Mouse (Mus musculus) midbrain, embryonic 16.5 days (tissue): ENCODE results near the gene S100a11. TPM values are rescaled to one million over a fixed set of nuclear protein-coding genes. Genes with fewer than 3 reads are reported as not detected.

Experiments used
- ATAC-seq: fragments of 200-750 bp; cut with Nextera tagmentation; 2 replicates; pipeline ENCODE4 v1.8.0; 2017; ENCODE audit warnings: moderate TSS enrichment
- H3K27ac ChIP-seq: fragments of 300-500 bp; sonication (generic); 2 replicates; pipeline ENCODE4 v1.5.1; 2014; ENCODE audit warnings: mild to moderate bottlenecking, low read length, mixed read lengths
- H3K27me3 ChIP-seq: fragments of 300-500 bp; sonication (generic); 2 replicates; pipeline ENCODE4 v1.6.1; 2014; ENCODE audit warnings: low read depth, low read length, mixed read lengths; ENCODE audit not compliant: control insufficient read depth, insufficient read depth
- H3K36me3 ChIP-seq: fragments of 300-500 bp; sonication (generic); 2 replicates; pipeline ENCODE4 v1.6.1; 2014; ENCODE audit warnings: mild to moderate bottlenecking, low read length, moderate library complexity, mixed read lengths; ENCODE audit not compliant: control insufficient read depth, insufficient read depth
- H3K4me1 ChIP-seq: fragments of 300-500 bp; sonication (generic); 2 replicates; pipeline ENCODE4 v1.6.1; 2014; ENCODE audit warnings: mild to moderate bottlenecking, low read length, mixed read lengths; ENCODE audit not compliant: control insufficient read depth, insufficient read depth
- H3K4me2 ChIP-seq: fragments of 300-500 bp; sonication (generic); 2 replicates; pipeline ENCODE4 v1.6.1; 2014; ENCODE audit warnings: mild to moderate bottlenecking, low read length, mixed read lengths
- H3K4me3 ChIP-seq: fragments of 300-500 bp; sonication (generic); 2 replicates; pipeline ENCODE4 v1.5.1; 2014; ENCODE audit warnings: low read depth, mild to moderate bottlenecking, low read length, moderate library complexity, mixed read lengths
- H3K9ac ChIP-seq: fragments of 300-500 bp; sonication (generic); 2 replicates; pipeline ENCODE4 v1.6.1; 2014; ENCODE audit warnings: low read depth, low read length, mixed read lengths
- H3K9me3 ChIP-seq: fragments of 300-500 bp; sonication (generic); replicated peaks from 2 replicates; pipeline ENCODE4 v1.6.1; 2014; ENCODE audit warnings: mild to moderate bottlenecking, low read length, mixed read lengths; ENCODE audit not compliant: control insufficient read depth, poor library complexity, severe bottlenecking
- WGBS: fragments of 180-500 bp; shearing (Covaris S2); extraction: QIAGEN DNeasy Blood & Tissue Kit; methylation state at CpG from one replicate; pipeline ENCODE4 v1.1.7; 2014; 5-methylcytosine and 5-hydroxymethylcytosine counted together
- polyA plus RNA-seq: library from polyadenylated mRNA; unstranded; fragments of >200 nt; fragmentation: Nextera tagmentation; extraction: Ambion mirVana; gene quantifications from 2 replicates; pipeline ENCODE4 v1.2.1, GENCODE M21; 2015

S100a11 gene
- polyA plus RNA-seq, 1 experiment from 2014 or later: 141 TPM

GRCm38 (mm10) chr3:93553765-93554378, 33.6 kb downstream of the S100a11 start:
- no peak overlapping the region for H3K27ac ChIP-seq
- H3K4me3 ChIP-seq: no peak overlapping the region
- H3K4me2 ChIP-seq: peak overlapping the region; percentile 99; the same call in 1 of the 2 replicates
- H3K36me3 ChIP-seq: no peaks in the 10 kb centered on the region
- ATAC-seq: no peak
- 71% methylated on average over 9 of the region's 9 CpGs for WGBS
- H3K27me3 ChIP-seq: no peaks in the 10 kb centered on the region
- H3K9ac ChIP-seq: no peak overlapping the region
- peaks cover 4% of the 10 kb centered on the region; the same call in 1 of the 2 replicates for H3K4me1 ChIP-seq
- H3K9me3 ChIP-seq: no peaks in the 10 kb centered on the region

- H3K9ac ChIP-seq: peak overlapping the region; percentile 73
- H3K4me2 ChIP-seq: peak overlapping the region; percentile 99
- H3K27me3 ChIP-seq: no peaks in the 10 kb centered on the region
- no peaks in the 10 kb centered on the region for H3K9me3 ChIP-seq
- H3K36me3 ChIP-seq: no peaks in the 10 kb centered on the region
- peaks cover 4% of the 10 kb centered on the region; the same call in 1 of the 2 replicates for H3K4me1 ChIP-seq
- no peak overlapping the region for H3K27ac ChIP-seq
- H3K4me3 ChIP-seq: peak overlapping the region; percentile 61
- WGBS: 23% methylated on average over 12 of the region's 13 CpGs
- peak; percentile 72 for ATAC-seq
Measured at GRCm38 (mm10) chr3:93554379-93554980, 34.2 kb downstream of the S100a11 start.

GRCm38 (mm10) chr3:93554981-93555877, 34.9 kb downstream of the S100a11 start, which contains the start of gene S100a10:
S100a10 (plus strand) TSS chr3:93555080.
- H3K4me2 ChIP-seq: peak within 1 kb of the TSS; percentile 99
- 3% methylated on average over 33 of the region's 39 CpGs for WGBS
- ATAC-seq: peak; percentile 86
- peaks cover 4% of the 10 kb centered on the region; the same call in 1 of the 2 replicates for H3K4me1 ChIP-seq
- H3K27ac ChIP-seq: 0 out of 2 replicates have a peak within 1 kb of the TSS, but pooled peaks have one; percentile 2
- H3K9ac ChIP-seq: peak within 1 kb of the TSS; percentile 73
- peak within 1 kb of the TSS; percentile 61 for H3K4me3 ChIP-seq
- no peaks in the 10 kb centered on the region for H3K9me3 ChIP-seq
- H3K27me3 ChIP-seq: no peaks in the 10 kb centered on the region
- no peaks in the 10 kb centered on the region for H3K36me3 ChIP-seq

GRCm38 (mm10) chr3:93555878-93556254, 35.6 kb downstream of the S100a11 start:
- no peak overlapping the region for H3K9ac ChIP-seq
- no peaks in the 10 kb centered on the region for H3K9me3 ChIP-seq
- WGBS: 70% methylated on average over 2 of the region's 2 CpGs
- H3K4me1 ChIP-seq: peaks cover 4% of the 10 kb centered on the region; the same call in 1 of the 2 replicates
- no peaks in the 10 kb centered on the region for H3K27me3 ChIP-seq
- no peaks in the 10 kb centered on the region for H3K36me3 ChIP-seq
- ATAC-seq: peak; percentile 63
- H3K4me3 ChIP-seq: peak overlapping the region; percentile 61
- H3K4me2 ChIP-seq: peak overlapping the region; percentile 99
- H3K27ac ChIP-seq: no peak overlapping the region

- Histone ChIP-seq H3K27me3 (no peaks in the 10 kb centered on the region), H3K4me1 (peaks cover 4% of the 10 kb centered on the region; the same call in 1 of the 2 replicates), H3K27ac (no peak overlapping the region), H3K4me2 (peak overlapping the region; percentile 99), H3K36me3 (no peaks in the 10 kb centered on the region), H3K9me3 (no peaks in the 10 kb centered on the region), H3K4me3 (no peak overlapping the region), H3K9ac (no peak overlapping the region)
- no peak for ATAC-seq
- WGBS: 82% methylated on average over 1 of the region's 1 CpGs
Measured at GRCm38 (mm10) chr3:93556599-93556998, 36.3 kb downstream of the S100a11 start.

GRCm38 (mm10) chr3:93557471-93557870, 37.2 kb downstream of the S100a11 start:
- 74% methylated on average over 4 of the region's 4 CpGs for WGBS
- no peak overlapping the region for H3K9ac ChIP-seq
- H3K36me3 ChIP-seq: no peaks in the 10 kb centered on the region
- peaks cover 4% of the 10 kb centered on the region; the same call in 1 of the 2 replicates for H3K4me1 ChIP-seq
- H3K9me3 ChIP-seq: no peaks in the 10 kb centered on the region
- H3K4me2 ChIP-seq: no peak overlapping the region
- H3K27ac ChIP-seq: no peak overlapping the region
- no peak for ATAC-seq
- H3K27me3 ChIP-seq: no peaks in the 10 kb centered on the region
- H3K4me3 ChIP-seq: no peak overlapping the region

GRCm38 (mm10) chr3:93559961-93560360, 39.7 kb downstream of the S100a11 start:
- Histone ChIP-seq H3K27me3 (no peaks in the 10 kb centered on the region), H3K9ac (no peak overlapping the region), H3K27ac (no peak overlapping the region), H3K36me3 (no peaks in the 10 kb centered on the region), H3K9me3 (no peaks in the 10 kb centered on the region), H3K4me1 (no peaks in the 10 kb centered on the region), H3K4me3 (no peak overlapping the region), H3K4me2 (no peak overlapping the region)
- ATAC-seq: no peak
- 95% methylated on average over 6 of the region's 6 CpGs for WGBS

- Histone ChIP-seq H3K27ac (no peak overlapping the region), H3K4me3 (no peak overlapping the region), H3K27me3 (no peaks in the 10 kb centered on the region), H3K4me1 (no peaks in the 10 kb centered on the region), H3K9me3 (no peaks in the 10 kb centered on the region), H3K4me2 (no peak overlapping the region), H3K36me3 (no peaks in the 10 kb centered on the region), H3K9ac (no peak overlapping the region)
- 94% methylated on average over 2 of the region's 2 CpGs for whole genome bisulfite sequencing
- no peak for ATAC-seq
Measured at GRCm38 (mm10) chr3:93562372-93562771, 42.1 kb downstream of the S100a11 start.
